Mouse (Mus musculus) lung, postnatal 0 days (tissue): ENCODE results near the gene Uimc1.

Source experiments
- CTCF ChIP-seq: IDR thresholded peaks from 2 replicates; pipeline ENCODE4 v1.5.1; 2016; ENCODE audit warnings: antibody characterized with exemption, mild to moderate bottlenecking
- EP300 ChIP-seq: IDR thresholded peaks from 2 replicates; pipeline ENCODE4 v1.6.1; 2016; ENCODE audit warnings: antibody characterized with exemption, mild to moderate bottlenecking, control low read depth

DNA sequence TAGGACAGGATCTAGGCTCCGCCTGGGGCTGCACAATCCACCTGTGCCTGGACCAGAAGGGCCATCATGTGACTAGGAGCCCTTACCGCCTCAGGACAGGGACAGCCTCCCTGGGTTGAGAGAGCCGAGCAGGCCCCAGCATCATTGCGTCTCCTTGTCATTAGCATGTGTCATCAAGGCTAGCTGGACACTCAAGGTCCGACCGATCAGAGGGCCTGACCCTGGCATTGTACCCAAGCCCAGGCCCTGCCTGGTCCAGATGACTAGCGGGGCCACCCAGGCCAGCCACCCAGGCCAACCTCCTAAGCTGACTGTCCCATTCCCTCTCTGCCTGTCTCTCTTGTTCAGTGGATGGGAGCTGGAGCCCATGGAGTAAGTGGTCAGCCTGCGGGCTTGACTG, 102.5 kb downstream of the Uimc1 start:
- TF ChIP-seq CTCF: no peak
- TF ChIP-seq EP300: no peak
